Mouse (Mus musculus) adrenal gland, adult 8-10 months (tissue): Measurements from ENCODE around the gene Iqck. TPM values are rescaled to one million over a fixed set of nuclear protein-coding genes. Genes with fewer than 3 reads are reported as not detected.
A peak's percentile ranks its signal among the peaks of the same experiment; 100 is the strongest.

Source experiments
- DNase-seq: peaks from one replicate; pipeline ENCODE4 v3.0.0; 2022
- total RNA-seq, 4 experiments: library from RNA; stranded (reverse); gene quantifications; 2 replicates each; pipeline ENCODE4 v1.2.4; 2022

The Iqck gene
- total RNA-seq, 4 experiments from 2014 or later: 13.0 to 35.4 (median 24.5) TPM

DNA sequence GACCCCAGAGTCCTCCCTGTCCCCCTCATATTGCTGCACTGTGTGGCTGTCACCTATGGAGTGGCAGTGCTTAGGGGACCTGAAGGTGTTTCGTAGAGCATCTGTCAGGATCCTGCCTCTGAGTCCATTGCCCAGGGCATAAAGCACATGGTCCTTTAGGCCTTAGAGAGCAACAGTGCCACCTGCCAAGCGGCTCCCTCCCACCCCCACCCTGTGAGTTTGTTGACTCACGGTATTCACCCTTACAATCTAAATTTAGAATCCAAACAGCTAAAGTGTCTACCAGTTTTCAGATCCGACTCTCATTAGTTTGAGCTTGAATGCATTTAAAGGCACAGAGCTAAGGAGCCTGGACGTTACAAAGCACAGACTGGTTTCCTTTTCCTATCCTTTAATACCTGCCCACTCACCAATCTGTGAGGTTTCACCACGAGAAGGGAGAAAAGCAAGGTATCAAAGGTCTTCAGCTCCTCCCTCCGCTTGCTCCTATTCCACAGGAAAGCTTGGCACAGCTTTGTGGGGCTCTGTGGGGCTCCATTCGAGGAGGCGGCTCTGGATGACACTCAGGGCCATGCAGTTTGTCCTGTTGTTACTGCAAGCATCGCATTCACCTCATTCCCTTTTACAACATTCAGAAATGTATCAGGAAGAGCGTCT, 98.2 kb downstream of the Iqck start:
- DNase-seq: no peak

DNA sequence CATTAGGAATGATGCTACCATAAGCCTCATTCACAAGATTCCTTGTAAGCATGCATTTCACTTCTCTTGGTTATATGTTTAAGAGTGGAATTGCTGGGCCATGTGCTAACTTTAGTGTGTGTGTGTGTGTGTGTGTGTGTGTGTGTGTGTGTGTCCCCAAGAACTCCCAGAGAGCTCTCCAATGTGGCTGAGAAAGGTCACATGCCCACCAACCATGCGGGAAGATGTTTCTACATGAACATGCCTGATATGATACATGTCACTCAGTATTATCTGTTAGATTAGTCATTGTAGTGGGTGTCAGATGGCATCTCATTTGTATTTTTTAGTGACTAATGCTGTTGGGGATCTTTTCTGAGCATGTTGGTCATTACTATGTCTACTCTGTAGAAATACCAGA, 99.4 kb downstream of the Iqck start:
- no peak for DNase-seq

DNA sequence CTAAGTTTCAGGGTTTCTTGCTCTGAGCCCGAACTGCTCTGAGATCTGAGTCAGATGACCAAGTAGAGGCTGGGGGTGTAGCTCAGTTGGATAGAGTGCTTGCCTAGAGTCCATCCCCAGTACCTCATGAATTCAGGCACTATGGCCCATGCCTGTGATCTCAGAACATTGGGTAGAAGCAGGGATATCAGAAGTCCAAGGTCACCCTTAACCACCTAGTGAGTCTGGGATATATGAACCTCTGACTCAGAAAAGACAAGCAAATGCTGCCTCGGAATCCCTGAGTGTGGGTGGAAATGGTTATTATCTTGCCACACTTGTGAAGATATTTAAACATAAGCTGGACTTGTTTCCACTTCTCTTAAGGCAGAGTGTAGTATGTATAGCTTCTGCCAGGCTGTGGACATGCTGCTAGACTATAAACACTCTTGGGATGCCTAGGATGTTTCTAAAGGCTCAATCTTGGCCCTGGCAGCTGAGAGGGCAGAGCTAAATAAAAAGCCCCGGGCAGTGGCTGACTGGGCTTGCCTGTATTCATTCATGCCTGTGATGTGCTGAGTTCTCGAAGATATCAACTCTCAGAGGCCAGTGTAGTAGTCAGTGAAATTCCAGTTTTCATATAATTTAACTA, 101.2 kb downstream of the Iqck start:
- DNase-seq: no peak

DNA sequence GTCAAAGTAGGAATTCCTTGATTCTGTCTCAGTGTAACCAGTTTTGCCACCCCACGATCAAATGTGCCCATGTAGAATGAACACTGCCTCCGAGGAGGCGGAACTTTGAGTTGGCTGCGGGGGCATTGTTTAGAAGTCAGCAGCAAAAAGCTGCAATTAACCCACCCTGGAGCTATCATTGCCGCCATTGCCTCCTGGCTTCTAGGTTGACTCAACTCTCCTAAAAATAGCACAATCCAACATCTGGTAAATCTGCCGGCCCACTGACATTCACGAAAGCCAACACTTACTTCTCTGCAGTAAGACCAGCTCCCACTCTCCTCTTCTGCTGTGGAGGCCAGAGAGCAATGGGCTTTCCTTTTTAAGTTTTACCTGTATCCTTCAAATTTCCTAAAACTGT, 103.7 kb downstream of the Iqck start:
- no peak for DNase-seq

DNA sequence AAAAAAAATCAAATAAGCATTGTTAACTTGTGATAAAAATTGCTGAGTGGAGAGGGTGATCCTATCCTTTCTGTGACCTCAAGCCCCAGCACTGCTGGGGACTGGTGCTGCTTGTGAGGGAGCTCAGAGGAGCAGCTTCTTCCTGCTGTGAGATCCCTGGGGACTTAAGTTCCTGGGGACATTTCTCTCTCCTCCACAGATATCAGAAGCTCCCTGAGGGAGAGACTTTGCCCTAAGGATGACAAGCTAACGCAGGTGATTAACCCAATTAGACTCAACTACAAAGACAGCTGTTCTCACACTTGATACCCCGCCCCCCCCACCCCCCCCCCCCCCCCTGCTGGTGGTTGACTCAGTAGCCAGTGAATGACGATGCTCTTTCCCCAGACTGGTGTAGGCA, 109.2 kb downstream of the Iqck start:
- DNase-seq: no peak

DNA sequence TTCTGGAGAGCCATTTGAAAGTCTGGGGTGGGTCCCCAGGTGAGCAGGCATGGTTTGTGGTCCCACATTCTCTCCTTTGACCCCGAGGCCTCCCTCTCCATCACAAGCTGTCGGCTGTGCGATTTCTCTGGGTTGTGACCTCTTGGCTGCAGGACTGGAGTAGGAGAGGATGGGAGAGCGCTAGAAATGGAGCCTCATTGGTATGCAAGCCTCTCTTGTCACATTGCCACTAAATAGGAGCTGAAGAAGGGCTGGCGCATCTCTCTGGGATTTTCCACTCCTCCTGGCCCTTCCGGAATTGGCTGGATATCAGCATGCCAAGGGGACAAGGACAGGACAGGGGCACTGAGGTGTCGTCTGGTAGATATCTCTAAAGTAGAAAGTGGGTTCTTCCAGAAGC, 109.6 kb downstream of the Iqck start:
- DNase-seq: peak; percentile 63

DNA sequence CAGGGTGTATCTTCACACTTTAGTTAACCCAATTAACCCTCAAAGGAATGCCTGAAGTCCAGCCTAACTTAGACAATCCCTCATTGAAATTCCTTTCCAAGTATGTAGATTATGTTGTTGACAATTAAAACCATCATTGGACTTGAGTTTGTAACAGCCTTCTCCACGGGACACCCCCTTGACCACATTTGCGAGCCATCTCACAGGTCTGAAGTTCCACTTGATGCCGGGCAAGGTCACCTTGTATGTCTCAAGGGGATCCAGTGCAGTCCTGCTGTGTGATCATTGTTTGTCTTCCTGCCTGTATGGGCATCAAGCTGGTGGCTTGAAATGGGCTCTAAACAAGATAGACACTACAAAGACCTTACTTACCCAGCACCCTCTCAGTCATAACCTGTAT, 113.3 kb downstream of the Iqck start:
- DNase-seq: no peak

DNA sequence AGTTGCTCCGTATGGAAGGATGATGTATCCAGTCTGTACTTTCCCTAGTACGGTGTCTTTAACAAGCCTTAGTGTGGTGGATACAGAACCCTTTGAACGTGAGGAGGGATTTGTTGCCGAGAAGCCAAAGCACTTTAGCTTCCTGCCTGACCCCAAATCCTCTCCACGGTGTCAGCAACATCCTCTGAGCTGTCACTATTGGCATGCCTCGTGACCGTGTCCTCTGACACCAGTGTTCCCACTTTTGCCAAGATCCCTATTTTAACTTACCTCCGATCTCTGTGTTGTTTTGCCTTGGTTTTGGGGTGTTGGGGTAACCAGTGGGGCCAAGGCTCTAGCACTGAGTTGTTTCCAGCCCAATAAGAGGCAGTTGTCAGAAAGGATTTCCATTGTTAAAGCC, 115.9 kb downstream of the Iqck start:
- DNase-seq: no peak

DNA sequence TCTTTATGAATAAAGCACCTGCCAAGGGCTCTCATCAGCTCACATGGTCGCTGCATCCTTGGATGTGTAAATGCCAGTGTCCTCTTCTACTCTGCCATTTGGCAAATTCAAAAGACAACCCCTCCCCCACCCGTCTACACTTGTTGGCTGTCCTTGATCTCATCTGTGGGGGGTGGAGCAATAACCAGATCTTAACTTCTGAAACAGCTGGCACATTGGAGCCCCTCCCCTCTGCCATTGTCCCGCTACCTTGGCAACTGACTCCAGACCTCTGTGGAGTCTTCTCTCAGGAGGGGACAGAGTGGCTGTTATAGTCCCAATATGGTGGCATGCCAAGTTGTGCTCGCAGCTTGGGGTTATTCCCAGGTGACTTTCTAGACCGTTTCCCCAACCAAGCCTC, 116.8 kb downstream of the Iqck start:
- DNase-seq: peak; percentile 69

DNA sequence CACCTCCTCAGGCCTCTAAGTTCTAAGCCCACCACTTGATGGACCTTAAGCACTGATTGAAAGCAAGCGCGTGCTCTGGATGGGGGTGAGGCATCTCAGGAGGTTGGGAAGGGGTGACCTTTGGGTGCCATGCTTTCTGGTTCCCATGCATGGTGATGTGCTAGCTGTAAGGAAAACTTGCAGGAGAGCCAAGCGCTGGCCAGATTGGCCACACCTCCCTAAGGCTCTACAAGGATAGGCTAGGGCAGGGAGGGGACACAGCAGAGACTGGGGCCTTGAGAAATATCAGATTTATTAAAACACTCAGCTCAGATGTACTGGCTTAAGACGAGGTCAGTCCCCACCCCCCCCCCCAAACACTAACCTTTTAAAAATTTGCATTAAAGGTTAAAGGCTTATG, 117.8 kb downstream of the Iqck start:
- peak; percentile 50 for DNase-seq

DNA sequence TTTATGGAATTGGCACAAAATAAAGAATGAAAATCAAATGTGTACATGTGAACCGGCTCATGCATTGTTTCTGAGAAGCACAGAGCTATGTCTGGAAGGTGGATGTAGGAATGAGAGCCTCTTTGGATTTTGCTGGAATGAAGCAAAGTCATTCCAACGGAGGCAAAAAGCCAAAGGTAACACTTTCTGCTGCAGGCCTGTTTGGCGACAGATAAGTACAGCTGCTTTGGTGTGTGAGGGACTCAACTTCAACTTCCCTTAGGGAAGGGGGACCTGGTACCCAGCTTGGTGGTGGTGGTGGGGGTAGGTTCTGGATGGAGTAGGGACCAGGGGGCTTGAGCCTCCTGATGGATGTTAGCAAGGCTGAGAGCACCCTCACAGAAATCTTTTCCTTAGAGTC, 120.3 kb downstream of the Iqck start:
- no peak for DNase-seq

DNA sequence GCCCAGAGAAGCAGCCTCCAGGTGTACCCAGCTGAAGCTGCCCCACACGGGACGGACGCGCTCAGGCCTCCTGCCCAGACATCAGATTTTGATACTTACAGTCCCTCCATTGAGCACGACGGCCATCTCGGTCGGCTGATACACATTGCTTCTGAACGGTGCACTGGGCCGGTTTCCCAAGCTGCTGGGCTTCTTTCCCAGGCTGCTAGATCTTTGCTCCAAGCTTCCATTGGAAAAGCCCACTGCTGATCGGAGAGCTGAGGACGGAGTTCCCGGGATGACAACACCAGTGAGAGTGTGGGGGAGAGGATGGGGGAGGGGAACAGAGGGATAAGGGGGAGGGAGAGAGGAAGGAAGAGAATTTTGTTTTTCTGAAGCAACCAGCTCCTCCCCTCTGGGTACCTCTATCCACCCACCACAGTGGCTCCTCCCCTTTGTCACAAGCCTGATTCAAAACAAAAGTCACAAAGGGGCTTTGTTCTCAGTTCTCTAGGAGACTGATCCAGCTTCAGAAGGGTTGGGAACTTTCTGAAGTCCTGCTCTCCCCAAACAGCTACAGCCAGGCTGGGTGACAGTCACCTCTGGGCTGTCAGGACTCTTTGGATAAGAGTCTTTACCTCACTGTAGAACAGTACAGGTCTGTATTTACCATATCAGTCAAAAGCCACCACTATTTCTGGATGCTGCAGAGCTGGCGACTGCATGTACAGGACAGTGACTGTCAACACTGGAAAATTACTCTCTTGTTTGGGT, 121.0 kb downstream of the Iqck start:
- no peak for DNase-seq

DNA sequence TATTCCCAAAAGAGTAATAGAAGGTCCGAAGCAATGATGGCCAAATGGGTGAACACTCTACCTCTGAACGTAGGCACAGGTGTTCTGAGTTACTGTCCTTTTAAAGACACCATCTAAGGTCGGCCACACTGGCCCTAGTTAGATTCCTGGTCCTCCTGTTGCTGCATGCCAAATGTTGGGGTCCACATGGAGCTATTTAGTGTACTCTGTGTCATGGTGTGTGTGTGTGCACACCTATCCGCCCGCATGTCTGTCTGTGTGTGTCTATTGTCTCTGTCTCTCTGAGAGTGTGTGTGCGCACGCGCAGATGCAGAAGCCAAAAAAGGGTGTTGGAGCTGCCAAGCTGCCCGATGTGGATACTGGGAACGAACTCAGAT, 121.6 kb downstream of the Iqck start:
- no peak for DNase-seq

DNA sequence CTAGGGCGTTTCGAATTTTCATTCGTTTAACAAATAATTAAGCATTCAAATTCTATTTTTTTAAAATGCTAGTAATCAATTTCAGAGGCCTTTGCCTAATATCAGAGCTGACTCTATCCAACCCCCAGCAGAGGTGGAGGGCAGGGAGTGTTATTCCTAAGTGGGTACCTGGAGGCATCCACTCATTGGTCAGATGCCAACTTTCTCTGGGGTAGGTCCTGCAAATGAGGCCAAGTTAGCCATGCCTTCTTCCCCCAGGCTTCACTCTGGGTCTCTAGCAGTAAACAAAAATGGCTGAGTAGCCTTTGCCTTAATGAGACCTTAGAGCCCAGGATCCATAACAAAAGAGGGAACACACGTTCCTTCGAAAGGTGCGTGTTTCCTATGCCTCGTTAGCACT, 123.6 kb downstream of the Iqck start:
- DNase-seq: no peak

DNA sequence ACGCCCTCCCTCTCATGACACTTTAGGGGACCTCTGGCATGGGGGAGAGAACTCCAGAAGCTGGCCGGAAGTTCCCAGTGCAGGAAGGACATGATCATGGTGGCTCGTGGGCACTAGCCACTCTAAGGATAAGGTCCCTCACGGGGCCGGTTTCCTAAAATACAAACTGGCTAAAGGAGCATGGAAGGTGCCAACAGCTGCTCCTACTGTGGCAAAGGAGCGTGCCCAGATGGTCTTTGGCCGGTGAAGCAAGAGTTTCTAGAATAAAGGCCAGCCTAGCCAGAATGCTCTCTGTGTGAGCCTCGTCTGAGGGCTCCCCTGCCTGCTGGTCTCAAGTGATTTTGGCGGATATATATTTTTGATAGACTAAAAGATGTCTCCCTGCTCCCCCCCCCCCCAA, 124.2 kb downstream of the Iqck start:
- no peak for DNase-seq

DNA sequence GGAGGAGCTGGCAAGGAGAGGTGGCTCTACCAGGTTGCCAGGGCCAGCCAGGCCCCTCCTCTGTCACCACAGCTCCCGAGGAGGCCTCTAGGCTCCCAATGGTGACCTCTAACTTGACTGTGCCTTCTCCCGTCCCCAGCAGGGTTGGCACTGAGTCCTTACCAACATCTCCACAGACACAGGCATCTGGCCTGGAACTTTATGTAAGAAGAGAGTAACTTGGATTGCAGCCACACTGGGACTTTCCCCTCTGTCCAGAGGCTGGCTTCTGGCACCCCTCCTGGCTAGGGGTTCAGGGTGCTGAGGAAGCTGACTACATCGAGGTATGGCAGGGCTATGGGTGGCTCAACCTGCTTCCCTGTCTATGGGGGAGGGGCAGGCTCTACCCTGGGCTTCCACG, 125.8 kb downstream of the Iqck start:
- DNase-seq: peak; percentile 73

DNA sequence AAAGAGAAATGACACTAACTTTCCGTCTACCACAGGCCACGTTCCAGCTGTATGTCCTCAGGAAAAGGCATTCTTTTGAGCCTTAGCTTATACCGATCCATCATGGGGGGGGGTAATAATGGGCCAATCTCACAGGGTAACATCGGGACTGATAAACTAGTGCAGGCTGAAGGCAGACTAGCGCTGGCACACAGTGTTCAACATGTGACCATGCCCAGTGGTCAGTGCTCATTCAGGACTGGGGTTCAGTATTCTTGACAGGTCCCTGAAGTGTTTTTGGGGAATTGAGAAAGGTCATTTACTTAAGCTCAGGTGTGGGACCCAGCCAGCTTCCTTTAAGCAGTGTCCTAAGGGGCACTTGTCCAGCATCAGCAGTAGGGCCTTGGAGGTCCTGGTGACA, 126.3 kb downstream of the Iqck start:
- DNase-seq: no peak

DNA sequence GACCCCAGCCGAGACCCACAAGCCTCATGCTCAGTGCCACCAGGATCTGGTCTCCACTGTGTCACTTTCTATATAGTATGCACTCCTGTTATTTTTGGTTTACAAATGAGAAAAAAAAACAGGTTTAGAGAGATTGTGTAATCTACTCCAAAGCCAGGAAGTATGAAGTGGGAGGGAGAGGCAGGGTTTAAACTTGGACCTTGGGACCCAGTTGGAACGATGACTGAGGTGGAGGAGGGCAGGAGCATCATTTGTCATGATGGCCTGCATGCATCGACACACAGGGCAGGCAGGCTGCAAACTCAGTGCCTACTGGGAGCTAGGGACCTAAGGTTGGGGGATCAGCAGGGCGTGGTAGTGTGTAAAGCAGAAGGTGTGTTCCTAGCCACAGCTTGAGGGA, 127.0 kb downstream of the Iqck start:
- DNase-seq: no peak

DNA sequence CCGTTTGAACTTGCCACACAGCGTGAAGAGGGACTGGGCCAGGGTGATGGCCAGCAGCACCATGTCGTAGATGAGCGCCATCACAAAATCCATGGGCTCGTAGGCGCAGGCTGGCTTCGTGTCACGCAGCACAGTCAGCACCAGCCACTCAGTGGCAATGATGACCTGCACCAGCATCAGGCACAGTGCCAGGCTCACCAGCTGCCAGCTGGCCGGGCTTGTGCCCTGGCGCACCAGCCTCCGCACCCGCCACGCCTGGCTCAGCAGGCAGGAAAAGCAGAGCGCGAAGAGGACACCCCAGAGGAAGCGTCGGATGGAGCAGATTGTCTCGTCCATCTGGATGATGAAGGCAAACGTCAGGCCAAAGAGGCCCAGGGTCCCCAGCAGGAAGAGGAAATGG, 128.4 kb downstream of the Iqck start:
- peak; percentile 76 for DNase-seq

DNA sequence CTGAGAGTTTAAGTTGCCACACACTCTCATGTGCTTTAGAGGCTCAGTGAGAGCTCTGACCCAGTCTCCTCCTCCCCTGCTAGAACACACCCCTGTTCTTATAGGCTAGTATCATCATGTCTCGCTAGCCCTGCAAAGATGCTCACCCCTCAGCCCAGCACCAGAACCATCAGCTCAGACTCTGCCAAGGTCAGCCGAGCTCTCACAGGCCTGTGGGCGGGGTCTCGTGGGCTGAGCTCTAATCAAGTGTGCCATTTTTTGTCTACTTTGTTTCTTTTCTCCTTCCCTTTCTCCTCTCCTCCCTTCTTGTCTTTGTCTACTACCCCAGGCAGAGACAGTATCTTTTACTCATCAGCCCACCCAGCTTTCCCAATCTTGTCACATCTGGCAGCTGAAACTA, 130.2 kb downstream of the Iqck start:
- no peak for DNase-seq

DNA sequence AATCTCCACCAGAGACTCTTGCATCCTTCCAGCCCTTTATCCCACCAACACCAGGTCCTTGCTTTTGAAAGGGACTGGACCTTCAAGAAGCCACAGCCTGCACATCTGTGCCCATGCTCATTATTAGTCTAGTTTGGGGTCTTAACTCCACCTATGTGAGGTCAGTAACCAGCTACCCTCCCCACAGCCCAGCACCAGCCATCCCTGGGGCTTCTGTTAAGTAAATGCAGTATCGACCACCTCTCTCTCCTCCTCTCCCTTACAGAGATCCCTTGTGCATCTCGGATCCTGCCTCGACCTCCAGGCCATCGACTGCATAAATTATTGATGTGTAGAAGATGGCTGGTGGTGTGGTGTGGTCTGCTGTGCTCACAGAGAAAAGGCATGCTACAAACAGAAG, 130.8 kb downstream of the Iqck start:
- DNase-seq: no peak

DNA sequence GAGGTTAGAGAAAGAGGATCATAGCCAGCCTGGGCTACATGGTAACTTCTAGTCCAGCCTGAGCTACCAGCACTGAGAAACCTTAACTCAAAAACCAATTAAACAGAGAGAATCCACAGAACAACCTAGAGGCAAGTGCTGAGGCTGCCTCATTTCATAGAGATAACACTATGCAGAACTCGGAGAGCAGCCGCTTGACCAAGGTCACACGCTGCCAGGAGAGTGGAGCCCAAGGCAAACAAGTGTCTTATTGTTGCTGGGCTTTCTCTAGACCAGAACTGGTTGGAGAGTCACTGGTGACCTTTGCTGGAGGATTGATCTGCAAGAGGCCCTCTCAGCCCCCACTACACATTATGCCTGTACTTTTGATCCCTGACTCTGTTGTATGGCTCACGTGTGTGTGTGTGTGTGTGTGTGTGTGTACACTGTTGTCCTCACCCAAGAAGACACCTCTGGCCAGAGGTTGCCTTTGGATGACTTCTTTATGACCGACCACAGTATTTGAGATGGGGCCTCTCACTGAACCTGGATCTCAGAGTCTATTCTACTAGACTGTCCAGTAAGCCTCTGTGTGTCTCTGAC, 133.8 kb downstream of the Iqck start:
- DNase-seq: peak; percentile 45

DNA sequence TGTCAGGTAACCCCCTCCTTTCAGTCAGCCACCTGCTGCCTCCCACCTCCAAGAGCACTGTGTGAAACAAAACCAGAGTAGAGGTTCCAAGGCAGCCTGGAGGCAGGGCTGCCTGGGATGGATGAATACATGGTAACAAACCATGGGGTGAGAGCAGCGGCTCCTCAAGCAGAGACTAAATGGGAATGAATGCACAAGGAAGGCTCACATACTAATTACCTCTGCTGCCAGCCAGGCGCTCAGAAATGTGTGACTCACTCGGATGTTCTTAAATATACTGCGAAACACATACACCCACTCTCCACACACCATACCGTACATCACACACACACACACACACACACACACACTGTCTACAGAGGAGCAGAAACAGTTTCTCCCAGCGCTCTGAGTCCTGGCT, 134.7 kb downstream of the Iqck start:
- no peak for DNase-seq
